Mouse (Mus musculus): ENCODE measurements at regions not wholly inside any gene's neighbourhood (a gene's known extent, or its start where the extent isn't known, plus 50 kb on each side); places are given as distances from the start of the nearest gene placed in this dataset.

DNA sequence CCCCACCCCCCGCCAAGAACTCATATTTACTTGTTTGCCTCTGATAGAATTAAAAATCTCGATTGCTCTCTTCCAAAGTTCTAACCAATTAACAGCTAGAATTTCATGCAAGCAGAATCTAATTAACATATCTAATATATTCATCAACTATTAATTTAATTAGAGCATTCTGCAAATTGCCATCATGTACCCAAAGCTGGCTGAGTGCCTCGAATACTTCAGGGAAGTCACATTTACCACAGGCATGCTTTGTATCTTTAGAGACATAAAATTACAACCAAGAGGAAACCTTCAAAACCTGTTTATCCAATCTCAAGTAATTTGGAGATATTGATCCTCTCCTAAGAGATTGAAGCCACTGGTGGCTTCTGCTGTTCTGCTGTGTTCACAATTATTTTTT is 401.6 kb upstream of the Nmur2 start:
- Histone ChIP-seq H3K4me1 (ENCODE audit: control insufficient read depth, insufficient read depth, low read length) (no peaks in the 10 kb centered on the region), H3K27me3 (ENCODE audit: control insufficient read depth, insufficient read depth, low read length) (no peaks in the 10 kb centered on the region), H3K27ac (ENCODE audit: control insufficient read depth, insufficient read depth, low read depth, low read length) (no peak overlapping the region), H3K36me3 (ENCODE audit: control insufficient read depth, insufficient read depth, low read length) (no peaks in the 10 kb centered on the region), H3K4me3 (ENCODE audit: control insufficient read depth, low read depth, low read length) (no peak overlapping the region)
- TF ChIP-seq CTCF (IDR thresholded peaks at IDR 0.05; ENCODE audit: control insufficient read depth, insufficient read depth, insufficient replicate concordance, low read depth, low read length) (no peak), POLR2A (IDR thresholded peaks at IDR 0.05; ENCODE audit: control insufficient read depth, low read depth, low read length) (no peak)

- no peaks in the 10 kb centered on the region for H3K27me3 ChIP-seq (ENCODE audit: control insufficient read depth, insufficient read depth, low read length)
- H3K27ac ChIP-seq (ENCODE audit: control insufficient read depth, insufficient read depth, low read depth, low read length), result no peak overlapping the region
- H3K36me3 ChIP-seq (ENCODE audit: control insufficient read depth, insufficient read depth, low read length), result no peaks in the 10 kb centered on the region
- no peaks in the 10 kb centered on the region for H3K4me1 ChIP-seq (ENCODE audit: control insufficient read depth, insufficient read depth, low read length)
- TF ChIP-seq POLR2A (IDR thresholded peaks at IDR 0.05; ENCODE audit: control insufficient read depth, low read depth, low read length), result no peak
- TF ChIP-seq CTCF (IDR thresholded peaks at IDR 0.05; ENCODE audit: control insufficient read depth, insufficient read depth, insufficient replicate concordance, low read depth, low read length), result no peak
- H3K4me3 ChIP-seq (ENCODE audit: control insufficient read depth, low read depth, low read length), result no peak overlapping the region
These were observed 400.3 kb upstream of the Nmur2 start for GRCm38 (mm10) chr11:56441071-56441470.

GRCm38 (mm10) chr11:56431089-56431488 is 390.3 kb upstream of the Nmur2 start:
- Histone ChIP-seq H3K36me3 (ENCODE audit: control insufficient read depth, insufficient read depth, low read length) (no peaks in the 10 kb centered on the region), H3K4me3 (ENCODE audit: control insufficient read depth, low read depth, low read length) (no peak overlapping the region), H3K27me3 (ENCODE audit: control insufficient read depth, insufficient read depth, low read length) (no peaks in the 10 kb centered on the region), H3K27ac (ENCODE audit: control insufficient read depth, insufficient read depth, low read depth, low read length) (no peak overlapping the region), H3K4me1 (ENCODE audit: control insufficient read depth, insufficient read depth, low read length) (no peaks in the 10 kb centered on the region)
- TF ChIP-seq POLR2A (IDR thresholded peaks at IDR 0.05; ENCODE audit: control insufficient read depth, low read depth, low read length) (no peak), CTCF (IDR thresholded peaks at IDR 0.05; ENCODE audit: control insufficient read depth, insufficient read depth, insufficient replicate concordance, low read depth, low read length) (no peak)

DNA sequence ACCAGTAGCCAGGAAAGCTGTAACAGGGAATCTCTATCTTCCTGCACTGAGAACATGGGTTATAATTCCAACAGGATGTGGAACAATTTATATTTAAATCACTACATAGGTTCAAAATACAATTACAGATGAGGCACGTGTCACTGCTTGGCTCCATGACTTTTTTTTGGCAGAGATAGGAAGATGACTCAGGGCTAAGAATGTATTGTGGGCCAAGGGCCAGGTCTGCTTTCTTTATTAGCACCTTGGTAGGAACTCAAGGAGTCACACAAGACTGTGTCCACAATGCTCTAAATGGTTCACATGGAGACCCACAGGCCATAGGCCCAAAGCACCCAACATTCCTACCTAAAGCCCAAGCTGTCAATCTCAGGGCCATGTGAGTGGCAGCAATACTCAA is 344.0 kb upstream of the Nmur2 start:
- Histone ChIP-seq H3K27ac (ENCODE audit: control insufficient read depth, insufficient read depth, low read depth, low read length) (no peak overlapping the region), H3K4me1 (ENCODE audit: control insufficient read depth, insufficient read depth, low read length) (no peaks in the 10 kb centered on the region), H3K4me3 (ENCODE audit: control insufficient read depth, low read depth, low read length) (no peak overlapping the region), H3K36me3 (ENCODE audit: control insufficient read depth, insufficient read depth, low read length) (no peaks in the 10 kb centered on the region), H3K27me3 (ENCODE audit: control insufficient read depth, insufficient read depth, low read length) (no peaks in the 10 kb centered on the region)
- TF ChIP-seq CTCF (IDR thresholded peaks at IDR 0.05; ENCODE audit: control insufficient read depth, insufficient read depth, insufficient replicate concordance, low read depth, low read length), result no peak
- TF ChIP-seq POLR2A (IDR thresholded peaks at IDR 0.05; ENCODE audit: control insufficient read depth, low read depth, low read length), result no peak

DNA sequence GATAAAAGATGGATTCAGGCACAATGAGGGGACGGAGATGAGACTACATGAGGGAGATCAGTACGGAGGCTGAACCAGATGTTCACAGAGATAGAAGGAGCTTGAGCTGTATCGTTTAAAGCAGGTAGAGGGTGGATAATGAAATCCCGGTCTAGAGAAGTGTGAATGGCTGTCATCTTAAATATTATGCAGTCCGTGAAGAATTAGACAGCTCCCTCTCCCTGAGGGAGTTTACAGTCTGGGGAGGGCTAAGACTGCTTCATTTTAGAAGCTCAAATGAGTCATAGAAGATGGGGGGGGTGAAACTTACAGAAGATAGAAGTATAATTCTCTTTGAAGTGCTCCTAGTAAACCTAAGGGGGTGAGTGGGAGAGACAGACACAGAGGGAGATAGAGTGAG is 336.7 kb upstream of the Nmur2 start:
- H3K27ac ChIP-seq (ENCODE audit: control insufficient read depth, insufficient read depth, low read depth, low read length), result no peak overlapping the region

DNA sequence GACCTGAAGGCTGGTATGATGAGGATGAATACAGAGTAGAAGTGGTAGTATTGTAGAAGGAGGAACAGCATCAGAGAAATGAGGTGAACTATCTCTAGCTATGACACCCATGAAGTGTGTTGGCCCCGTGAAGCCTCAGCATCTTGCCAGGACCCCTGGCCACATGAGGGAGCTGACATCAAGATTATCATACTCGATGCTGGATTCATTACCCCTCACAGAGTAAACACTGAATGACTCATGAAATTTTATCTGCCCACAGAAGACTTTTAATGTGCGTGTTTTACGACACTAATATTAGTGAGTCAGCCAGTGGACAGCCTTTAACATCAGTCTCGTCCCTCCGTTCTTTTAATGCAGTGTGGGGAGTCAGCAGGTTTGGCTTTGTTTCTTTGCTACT is 333.5 kb upstream of the Nmur2 start:
- TF ChIP-seq CTCF (IDR thresholded peaks at IDR 0.05; ENCODE audit: control insufficient read depth, insufficient read depth, insufficient replicate concordance, low read depth, low read length) (no peak), POLR2A (IDR thresholded peaks at IDR 0.05; ENCODE audit: control insufficient read depth, low read depth, low read length) (no peak)
- no peaks in the 10 kb centered on the region for H3K27me3 ChIP-seq (ENCODE audit: control insufficient read depth, insufficient read depth, low read length)
- no peak overlapping the region for H3K27ac ChIP-seq (ENCODE audit: control insufficient read depth, insufficient read depth, low read depth, low read length)
- no peaks in the 10 kb centered on the region for H3K36me3 ChIP-seq (ENCODE audit: control insufficient read depth, insufficient read depth, low read length)
- H3K4me3 ChIP-seq (ENCODE audit: control insufficient read depth, low read depth, low read length), result no peak overlapping the region
- no peaks in the 10 kb centered on the region for H3K4me1 ChIP-seq (ENCODE audit: control insufficient read depth, insufficient read depth, low read length)

More for the DNA sequence above, 336.7 kb upstream of the Nmur2 start:
- H3K4me3 ChIP-seq (ENCODE audit: control insufficient read depth, low read depth, low read length), result no peak overlapping the region
- H3K27me3 ChIP-seq (ENCODE audit: control insufficient read depth, insufficient read depth, low read length), result no peaks in the 10 kb centered on the region
- no peaks in the 10 kb centered on the region for H3K36me3 ChIP-seq (ENCODE audit: control insufficient read depth, insufficient read depth, low read length)
- TF ChIP-seq CTCF (IDR thresholded peaks at IDR 0.05; ENCODE audit: control insufficient read depth, insufficient read depth, insufficient replicate concordance, low read depth, low read length), result no peak
- TF ChIP-seq POLR2A (IDR thresholded peaks at IDR 0.05; ENCODE audit: control insufficient read depth, low read depth, low read length), result no peak
- no peaks in the 10 kb centered on the region for H3K4me1 ChIP-seq (ENCODE audit: control insufficient read depth, insufficient read depth, low read length)

- Histone ChIP-seq H3K36me3 (ENCODE audit: control insufficient read depth, insufficient read depth, low read length) (no peaks in the 10 kb centered on the region), H3K4me1 (ENCODE audit: control insufficient read depth, insufficient read depth, low read length) (no peaks in the 10 kb centered on the region), H3K4me3 (ENCODE audit: control insufficient read depth, low read depth, low read length) (no peak overlapping the region), H3K27ac (ENCODE audit: control insufficient read depth, insufficient read depth, low read depth, low read length) (no peak overlapping the region), H3K27me3 (ENCODE audit: control insufficient read depth, insufficient read depth, low read length) (no peaks in the 10 kb centered on the region)
- TF ChIP-seq POLR2A (IDR thresholded peaks at IDR 0.05; ENCODE audit: control insufficient read depth, low read depth, low read length), result no peak
- no peak for TF ChIP-seq CTCF (IDR thresholded peaks at IDR 0.05; ENCODE audit: control insufficient read depth, insufficient read depth, insufficient replicate concordance, low read depth, low read length)
These were observed 332.8 kb upstream of the Nmur2 start for GRCm38 (mm10) chr11:56373624-56374023.

- Histone ChIP-seq H3K27me3 (ENCODE audit: control insufficient read depth, insufficient read depth, low read length) (no peaks in the 10 kb centered on the region), H3K4me3 (ENCODE audit: control insufficient read depth, low read depth, low read length) (no peak overlapping the region), H3K27ac (ENCODE audit: control insufficient read depth, insufficient read depth, low read depth, low read length) (no peak overlapping the region), H3K36me3 (ENCODE audit: control insufficient read depth, insufficient read depth, low read length) (no peaks in the 10 kb centered on the region), H3K4me1 (ENCODE audit: control insufficient read depth, insufficient read depth, low read length) (no peaks in the 10 kb centered on the region)
- TF ChIP-seq CTCF (IDR thresholded peaks at IDR 0.05; ENCODE audit: control insufficient read depth, insufficient read depth, insufficient replicate concordance, low read depth, low read length) (no peak), POLR2A (IDR thresholded peaks at IDR 0.05; ENCODE audit: control insufficient read depth, low read depth, low read length) (no peak)
These were observed 316.9 kb upstream of the Nmur2 start for GRCm38 (mm10) chr11:56357690-56358089.

Measured in testis, adult 2 months (tissue).